Mouse (Mus musculus): ENCODE measurements at regions not wholly inside any gene's neighbourhood (a gene's known extent, or its start where the extent isn't known, plus 50 kb on each side); places are given as distances from the start of the nearest gene placed in this dataset.

- Histone ChIP-seq H3K4me3 (no peak overlapping the region), H3K9ac (replicated peaks) (no peak overlapping the region), H3K4me1 (no peaks in the 10 kb centered on the region), H3K27ac (replicated peaks) (no peak overlapping the region), H3K4me2 (replicated peaks) (no peak overlapping the region), H3K36me3 (no peaks in the 10 kb centered on the region), H3K9me3 (no peaks in the 10 kb centered on the region), H3K27me3 (no peaks in the 10 kb centered on the region)
- 45% methylated on average over 6 of the region's 6 CpGs for WGBS
- no peak for ATAC-seq (replicated peaks)
Measured at GRCm38 (mm10) chr17:43172657-43173165, 97.4 kb upstream of the Adgrf1 start.

DNA sequence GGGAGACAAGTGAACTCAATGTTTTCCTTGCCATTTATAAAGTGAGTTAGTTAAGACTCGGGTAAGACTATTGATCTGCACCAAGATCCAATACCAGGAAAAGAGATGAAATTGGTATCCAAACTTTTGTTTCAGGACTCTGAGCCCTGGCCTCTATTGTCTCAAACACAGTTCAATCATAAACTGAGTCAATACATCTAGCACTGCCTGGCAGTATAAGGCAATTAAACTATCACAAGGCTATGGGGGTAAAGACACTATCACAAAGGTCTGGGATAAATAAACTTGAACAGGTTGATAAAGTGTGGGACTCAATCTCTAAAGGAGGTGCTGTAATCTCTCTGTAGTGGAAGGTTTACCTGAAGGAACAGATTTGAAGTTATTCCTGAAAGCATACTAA is 95.3 kb upstream of the Adgrf1 start:
- Histone ChIP-seq H3K36me3 (no peaks in the 10 kb centered on the region), H3K27me3 (no peaks in the 10 kb centered on the region), H3K4me2 (replicated peaks) (no peak overlapping the region), H3K27ac (replicated peaks) (no peak overlapping the region), H3K9ac (replicated peaks) (no peak overlapping the region), H3K4me3 (no peak overlapping the region), H3K4me1 (no peaks in the 10 kb centered on the region), H3K9me3 (no peaks in the 10 kb centered on the region)
- ATAC-seq (replicated peaks) = no peak
- 83% methylated on average over 1 of the region's 1 CpGs for WGBS

GRCm38 (mm10) chr17:43177244-43177643 is 92.9 kb upstream of the Adgrf1 start:
- H3K27me3 ChIP-seq = no peaks in the 10 kb centered on the region
- H3K9me3 ChIP-seq = no peaks in the 10 kb centered on the region
- H3K9ac ChIP-seq (replicated peaks) = no peak overlapping the region
- H3K4me1 ChIP-seq = no peaks in the 10 kb centered on the region
- H3K36me3 ChIP-seq = no peaks in the 10 kb centered on the region
- ATAC-seq (replicated peaks) = no peak
- H3K4me3 ChIP-seq = no peak overlapping the region
- WGBS = 70% methylated on average over 1 of the region's 1 CpGs
- H3K4me2 ChIP-seq (replicated peaks) = no peak overlapping the region
- no peak overlapping the region for H3K27ac ChIP-seq (replicated peaks)

GRCm38 (mm10) chr17:43190016-43190415 is 80.1 kb upstream of the Adgrf1 start:
- H3K9me3 ChIP-seq = no peaks in the 10 kb centered on the region
- WGBS = 64% methylated on average over 2 of the region's 2 CpGs
- no peak overlapping the region for H3K4me2 ChIP-seq (replicated peaks)

GRCm38 (mm10) chr17:43190853-43191485 is 79.2 kb upstream of the Adgrf1 start:
- H3K4me3 ChIP-seq = no peak overlapping the region
- no peak for ATAC-seq (replicated peaks)
- 84% methylated on average over 3 of the region's 3 CpGs for WGBS
- H3K27ac ChIP-seq (replicated peaks) = no peak overlapping the region
- no peaks in the 10 kb centered on the region for H3K4me1 ChIP-seq
- H3K4me2 ChIP-seq (replicated peaks) = no peak overlapping the region
- no peaks in the 10 kb centered on the region for H3K36me3 ChIP-seq
- H3K9me3 ChIP-seq = no peaks in the 10 kb centered on the region
- H3K9ac ChIP-seq (replicated peaks) = no peak overlapping the region
- H3K27me3 ChIP-seq = no peaks in the 10 kb centered on the region

More at GRCm38 (mm10) chr17:43190016-43190415, 80.1 kb upstream of the Adgrf1 start:
- H3K36me3 ChIP-seq = no peaks in the 10 kb centered on the region
- no peaks in the 10 kb centered on the region for H3K4me1 ChIP-seq
- no peak overlapping the region for H3K27ac ChIP-seq (replicated peaks)
- no peak overlapping the region for H3K9ac ChIP-seq (replicated peaks)
- no peaks in the 10 kb centered on the region for H3K27me3 ChIP-seq
- ATAC-seq (replicated peaks) = no peak
- H3K4me3 ChIP-seq = no peak overlapping the region

DNA sequence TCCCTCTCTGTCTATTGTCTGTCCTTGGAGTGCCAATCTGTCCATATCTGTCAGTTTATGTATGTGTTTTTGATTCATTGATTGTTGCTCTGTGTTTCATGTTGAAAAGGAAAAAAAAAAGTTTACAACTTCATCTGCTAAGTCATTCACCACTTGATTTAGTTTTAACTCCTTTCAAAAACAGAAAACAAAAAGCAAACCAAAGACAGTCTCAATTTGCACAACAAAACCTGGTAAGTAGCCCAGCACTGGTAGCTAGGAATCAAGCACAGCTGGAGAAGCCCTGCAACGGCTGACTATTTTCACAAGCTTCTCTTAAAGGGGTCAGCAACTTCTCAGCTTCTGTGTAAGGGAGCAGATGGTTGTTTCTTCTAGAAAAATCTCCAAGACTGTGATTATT is 72.9 kb upstream of the Adgrf1 start:
- 20% methylated on average over 1 of the region's 1 CpGs for WGBS
- no peak for ATAC-seq (replicated peaks)
- Histone ChIP-seq H3K4me2 (replicated peaks) (no peak overlapping the region), H3K27ac (replicated peaks) (no peak overlapping the region), H3K4me1 (no peaks in the 10 kb centered on the region), H3K9me3 (no peaks in the 10 kb centered on the region), H3K9ac (replicated peaks) (no peak overlapping the region), H3K36me3 (no peaks in the 10 kb centered on the region), H3K4me3 (no peak overlapping the region), H3K27me3 (no peaks in the 10 kb centered on the region)

GRCm38 (mm10) chr17:43200832-43201231 is 69.3 kb upstream of the Adgrf1 start:
- 71% methylated on average over 2 of the region's 2 CpGs for WGBS
- Histone ChIP-seq H3K9me3 (no peaks in the 10 kb centered on the region), H3K4me1 (no peaks in the 10 kb centered on the region), H3K4me3 (no peak overlapping the region), H3K9ac (replicated peaks) (no peak overlapping the region), H3K27me3 (no peaks in the 10 kb centered on the region), H3K4me2 (replicated peaks) (no peak overlapping the region), H3K27ac (replicated peaks) (no peak overlapping the region), H3K36me3 (no peaks in the 10 kb centered on the region)
- no peak for ATAC-seq (replicated peaks)

DNA sequence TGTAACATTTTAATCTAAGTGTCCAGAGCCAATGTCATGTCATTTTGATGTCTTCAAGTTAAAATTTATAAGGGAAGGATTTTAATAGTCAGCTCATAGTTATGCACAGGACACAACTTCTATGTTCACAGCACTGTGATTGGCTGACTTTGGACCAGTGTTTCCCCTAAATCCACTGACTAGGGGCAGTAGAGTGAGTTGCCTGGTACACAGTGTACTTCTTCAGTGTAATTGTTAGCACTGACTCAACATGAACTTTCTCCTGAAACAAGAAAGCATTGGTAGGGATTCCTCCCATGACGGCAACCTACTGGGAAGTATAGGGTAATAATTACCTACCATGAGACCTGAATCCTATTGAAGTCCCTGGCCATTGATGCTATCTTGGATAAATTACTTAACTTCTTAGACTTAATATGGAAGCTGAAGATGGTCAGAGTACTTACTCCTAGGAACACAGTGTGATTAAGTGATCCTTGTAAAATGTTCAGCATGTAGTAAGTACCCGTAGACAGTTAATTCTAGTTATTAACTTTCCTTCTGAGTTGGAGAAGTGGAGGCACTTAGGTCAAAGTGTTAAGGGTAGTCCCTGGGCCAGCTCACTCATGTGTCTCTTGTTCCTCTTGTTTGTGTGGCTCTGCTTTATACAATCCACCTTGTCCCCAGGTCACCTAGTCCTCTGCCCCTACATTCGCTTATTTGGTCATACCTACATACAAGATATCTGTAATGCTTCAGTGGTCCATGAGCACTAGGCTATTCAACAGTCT is 63.2 kb upstream of the Adgrf1 start:
- H3K4me2 ChIP-seq (replicated peaks) = no peak overlapping the region
- no peak overlapping the region for H3K4me3 ChIP-seq
- WGBS = 90% methylated on average over 3 of the region's 3 CpGs
- no peaks in the 10 kb centered on the region for H3K9me3 ChIP-seq
- H3K27ac ChIP-seq (replicated peaks) = no peak overlapping the region
- no peaks in the 10 kb centered on the region for H3K36me3 ChIP-seq
- ATAC-seq (replicated peaks) = no peak
- H3K27me3 ChIP-seq = no peaks in the 10 kb centered on the region
- H3K9ac ChIP-seq (replicated peaks) = no peak overlapping the region
- no peaks in the 10 kb centered on the region for H3K4me1 ChIP-seq

DNA sequence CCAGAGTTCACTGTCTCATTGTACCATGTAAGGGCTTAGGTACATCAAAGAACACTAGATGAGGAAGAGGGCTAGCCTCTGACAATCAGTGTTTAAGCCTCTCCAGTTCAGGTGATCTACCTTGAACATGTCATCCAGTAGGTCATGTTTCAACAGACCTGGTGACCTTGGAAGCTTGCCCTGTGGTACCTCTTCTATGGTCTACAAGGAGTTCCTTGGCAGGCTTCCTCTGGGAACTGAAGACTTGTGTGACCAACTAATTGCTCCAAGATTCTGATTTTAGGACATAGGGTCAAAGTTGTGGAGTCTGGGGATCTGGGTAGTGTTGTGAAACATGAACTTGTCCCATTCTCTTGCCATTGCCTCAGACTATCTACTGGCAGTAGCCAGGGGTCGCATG is 60.4 kb upstream of the Adgrf1 start:
- no peak overlapping the region for H3K4me3 ChIP-seq
- no peak overlapping the region for H3K4me2 ChIP-seq (replicated peaks)
- no peaks in the 10 kb centered on the region for H3K9me3 ChIP-seq
- no peaks in the 10 kb centered on the region for H3K4me1 ChIP-seq
- H3K27me3 ChIP-seq = no peaks in the 10 kb centered on the region
- 83% methylated on average over 1 of the region's 1 CpGs for WGBS
- H3K27ac ChIP-seq (replicated peaks) = no peak overlapping the region
- H3K9ac ChIP-seq (replicated peaks) = no peak overlapping the region
- no peaks in the 10 kb centered on the region for H3K36me3 ChIP-seq
- ATAC-seq (replicated peaks) = no peak

DNA sequence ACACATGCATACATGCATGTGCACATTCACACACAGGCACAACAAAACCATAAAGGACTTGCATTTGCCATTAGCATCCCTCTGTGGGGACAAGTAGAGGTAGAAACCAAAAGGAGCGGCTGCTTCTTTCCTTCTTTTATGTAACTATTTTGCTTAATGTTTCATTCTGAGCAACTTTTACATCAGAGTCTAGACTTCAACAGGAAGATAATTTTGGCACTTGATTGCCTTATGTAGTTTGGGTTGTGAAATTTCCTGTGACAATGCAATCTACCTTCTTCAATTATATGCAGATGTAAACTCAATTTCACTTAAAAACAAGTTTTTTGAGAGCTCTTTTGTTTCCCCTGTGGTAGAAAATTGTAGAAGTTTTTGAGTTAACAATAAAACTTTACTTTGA is 56.1 kb upstream of the Adgrf1 start:
- Histone ChIP-seq H3K9me3 (no peaks in the 10 kb centered on the region), H3K4me1 (no peaks in the 10 kb centered on the region), H3K9ac (replicated peaks) (no peak overlapping the region), H3K4me2 (replicated peaks) (no peak overlapping the region), H3K36me3 (no peaks in the 10 kb centered on the region), H3K4me3 (no peak overlapping the region), H3K27ac (replicated peaks) (no peak overlapping the region), H3K27me3 (no peaks in the 10 kb centered on the region)
- WGBS = 97% methylated on average over 1 of the region's 1 CpGs
- ATAC-seq (replicated peaks) = no peak

DNA sequence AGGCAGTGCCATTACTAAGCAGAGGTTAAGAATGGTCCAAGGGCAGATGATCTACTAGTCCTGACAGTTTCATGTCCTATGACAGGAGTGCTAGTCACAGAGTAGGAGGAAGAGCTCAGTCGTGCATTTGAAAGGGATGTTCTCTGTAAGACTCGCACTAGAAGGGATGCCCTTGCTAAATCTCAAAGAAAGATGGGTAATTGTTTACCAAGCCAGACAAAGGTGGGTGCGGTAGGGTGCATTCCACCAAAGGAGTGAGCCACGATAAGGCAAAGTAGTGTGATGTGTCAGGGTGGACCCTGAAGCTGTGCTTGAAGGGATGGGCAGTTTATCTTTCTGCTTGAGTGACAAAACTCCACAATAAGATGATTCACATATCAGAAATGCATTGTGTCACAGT is 50.5 kb upstream of the Adgrf1 start:
- 84% methylated on average over 4 of the region's 4 CpGs for WGBS
- H3K9me3 ChIP-seq = no peaks in the 10 kb centered on the region

More for the DNA sequence above, 50.5 kb upstream of the Adgrf1 start:
- Histone ChIP-seq H3K36me3 (no peaks in the 10 kb centered on the region), H3K9ac (replicated peaks) (no peak overlapping the region), H3K27me3 (no peaks in the 10 kb centered on the region), H3K4me2 (replicated peaks) (no peak overlapping the region), H3K4me1 (no peaks in the 10 kb centered on the region), H3K4me3 (no peak overlapping the region), H3K27ac (replicated peaks) (no peak overlapping the region)
- ATAC-seq (replicated peaks) = no peak
